Mouse (Mus musculus): ENCODE results near the gene Sebox. TPM values are rescaled to one million over a fixed set of nuclear protein-coding genes. Genes with fewer than 3 reads are reported as not detected.

The Sebox gene
- polyA plus RNA-seq, 1 experiment from 2014 or later, result not detected

DNA sequence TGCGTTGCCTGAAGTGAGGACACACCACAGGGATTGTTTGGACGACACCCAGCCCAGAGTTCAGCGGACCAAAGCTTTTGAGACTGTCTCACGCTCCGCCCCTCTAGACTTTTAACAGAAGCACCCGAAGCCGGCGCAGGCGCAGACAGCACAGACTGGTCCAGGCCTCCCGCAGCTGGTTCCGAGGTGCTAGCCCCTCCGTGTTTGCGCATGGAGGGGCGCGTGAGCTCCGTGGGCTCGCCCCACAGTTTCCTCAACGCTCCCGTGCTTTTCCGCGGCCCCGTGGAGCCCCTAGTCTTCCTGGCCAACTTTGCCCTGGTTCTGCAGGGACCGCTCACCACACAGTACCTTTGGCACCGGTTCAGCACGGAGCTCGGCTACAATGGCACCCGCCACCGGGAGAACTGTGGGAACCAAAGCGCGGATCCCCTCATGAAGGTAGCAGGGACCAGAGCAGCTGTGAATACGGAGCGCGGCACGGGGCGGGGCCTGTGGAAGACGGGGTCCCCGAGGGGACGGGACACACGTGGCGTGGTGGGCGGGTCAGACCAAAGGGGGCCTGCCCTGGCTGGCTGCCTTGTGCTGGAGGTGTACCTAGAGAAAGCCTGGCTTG is 37.6 kb upstream of the Sebox start, which contains the start of gene Slc46a1:
Slc46a1 (plus strand) TSS at position 130 of the 613 bp plus-strand sequence.
- Histone ChIP-seq H3K4me1 (ENCODE audit: control insufficient read depth, insufficient read depth, low read length) (peaks cover 10% of the 10 kb centered on the region), H3K27me3 (ENCODE audit: control insufficient read depth, insufficient read depth, low read length) (no peaks in the 10 kb centered on the region), H3K9ac (ENCODE audit: low read length) (peak within 1 kb of the TSS; percentile 88), H3K4me2 (ENCODE audit: low read depth, low read length) (peak within 1 kb of the TSS; percentile 97), H3K9me3 (replicated peaks; ENCODE audit: control insufficient read depth, low read length) (no peaks in the 10 kb centered on the region), H3K27ac (ENCODE audit: low read length) (peak within 1 kb of the TSS; percentile 93), H3K36me3 (ENCODE audit: control insufficient read depth, insufficient read depth) (no peaks in the 10 kb centered on the region), H3K4me3 (ENCODE audit: low read length) (peak within 1 kb of the TSS; percentile 84)
- ATAC-seq (replicated peaks; ENCODE audit: extremely low read depth, insufficient read depth, low FRiP score), result peak; percentile 95
- under 1% methylated on average over 41 of the region's 41 CpGs for WGBS

DNA sequence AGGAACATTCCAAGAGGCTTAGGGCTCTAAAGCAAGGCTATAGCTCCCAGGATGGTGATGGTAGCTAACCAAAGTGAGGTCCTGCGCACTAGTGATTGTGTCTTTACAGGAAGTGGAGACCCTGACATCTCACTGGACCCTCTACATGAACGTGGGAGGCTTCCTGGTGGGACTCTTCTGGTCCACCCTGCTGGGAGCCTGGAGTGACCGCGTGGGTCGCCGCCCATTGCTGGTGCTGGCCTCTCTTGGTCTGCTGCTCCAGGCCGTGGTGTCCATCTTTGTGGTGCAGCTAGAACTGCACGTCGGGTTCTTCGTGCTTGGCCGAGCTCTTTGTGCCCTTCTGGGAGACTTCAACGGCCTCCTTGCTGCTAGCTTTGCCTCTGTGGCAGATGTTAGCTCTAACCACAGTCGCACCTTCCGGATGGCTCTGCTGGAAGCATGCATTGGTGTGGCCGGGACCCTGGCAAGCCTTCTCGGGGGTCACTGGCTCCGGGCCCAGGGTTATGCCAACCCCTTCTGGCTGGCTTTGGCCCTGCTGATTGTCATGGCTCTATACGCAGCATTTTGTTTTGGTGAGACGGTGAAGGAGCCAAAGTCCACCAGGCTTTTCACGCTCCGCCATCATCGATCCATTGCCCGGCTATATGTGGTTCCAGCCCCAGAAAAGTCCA is 36.9 kb upstream of the Sebox start:
- no peaks in the 10 kb centered on the region for H3K27me3 ChIP-seq (ENCODE audit: control insufficient read depth, insufficient read depth, low read length)
- no peaks in the 10 kb centered on the region for H3K9me3 ChIP-seq (replicated peaks; ENCODE audit: control insufficient read depth, low read length)
- 73% methylated on average over 23 of the region's 23 CpGs for WGBS
- peak overlapping the region; percentile 93 for H3K27ac ChIP-seq (ENCODE audit: low read length)
- no peaks in the 10 kb centered on the region for H3K36me3 ChIP-seq (ENCODE audit: control insufficient read depth, insufficient read depth)
- H3K4me2 ChIP-seq (ENCODE audit: low read depth, low read length), result peak overlapping the region; percentile 97
- H3K4me1 ChIP-seq (ENCODE audit: control insufficient read depth, insufficient read depth, low read length), result peaks cover 10% of the 10 kb centered on the region
- H3K4me3 ChIP-seq (ENCODE audit: low read length), result peak overlapping the region; percentile 84
- no peak for ATAC-seq (replicated peaks; ENCODE audit: extremely low read depth, insufficient read depth, low FRiP score)
- peak overlapping the region; percentile 88 for H3K9ac ChIP-seq (ENCODE audit: low read length)

DNA sequence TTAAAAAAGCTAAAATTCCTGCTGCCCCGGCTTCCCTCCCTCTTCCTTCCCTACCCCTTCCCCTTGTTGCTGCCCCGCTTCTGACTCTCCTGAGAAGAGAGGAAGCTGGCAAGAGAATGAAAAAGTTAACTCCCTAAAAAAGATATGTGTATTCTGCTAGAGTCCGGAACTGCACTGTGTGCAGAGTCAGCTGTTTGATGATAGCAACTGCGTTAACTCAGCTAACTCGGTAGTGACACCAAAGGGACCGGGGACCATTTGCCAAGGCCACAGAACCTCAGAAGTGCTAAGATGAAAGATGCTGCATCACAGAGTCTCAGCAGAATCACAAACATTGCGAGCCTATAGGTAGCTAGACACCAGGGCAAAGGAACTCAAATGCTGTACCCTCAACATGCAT is 35.7 kb upstream of the Sebox start:
- H3K4me3 ChIP-seq (ENCODE audit: low read length), result no peak overlapping the region
- H3K4me1 ChIP-seq (ENCODE audit: control insufficient read depth, insufficient read depth, low read length), result peaks cover 10% of the 10 kb centered on the region
- H3K4me2 ChIP-seq (ENCODE audit: low read depth, low read length), result no peak overlapping the region
- no peak overlapping the region for H3K9ac ChIP-seq (ENCODE audit: low read length)
- H3K9me3 ChIP-seq (replicated peaks; ENCODE audit: control insufficient read depth, low read length), result no peaks in the 10 kb centered on the region
- ATAC-seq (replicated peaks; ENCODE audit: extremely low read depth, insufficient read depth, low FRiP score), result no peak
- WGBS, result 67% methylated on average over 7 of the region's 7 CpGs
- no peak overlapping the region for H3K27ac ChIP-seq (ENCODE audit: low read length)
- H3K36me3 ChIP-seq (ENCODE audit: control insufficient read depth, insufficient read depth), result no peaks in the 10 kb centered on the region
- H3K27me3 ChIP-seq (ENCODE audit: control insufficient read depth, insufficient read depth, low read length), result no peaks in the 10 kb centered on the region

DNA sequence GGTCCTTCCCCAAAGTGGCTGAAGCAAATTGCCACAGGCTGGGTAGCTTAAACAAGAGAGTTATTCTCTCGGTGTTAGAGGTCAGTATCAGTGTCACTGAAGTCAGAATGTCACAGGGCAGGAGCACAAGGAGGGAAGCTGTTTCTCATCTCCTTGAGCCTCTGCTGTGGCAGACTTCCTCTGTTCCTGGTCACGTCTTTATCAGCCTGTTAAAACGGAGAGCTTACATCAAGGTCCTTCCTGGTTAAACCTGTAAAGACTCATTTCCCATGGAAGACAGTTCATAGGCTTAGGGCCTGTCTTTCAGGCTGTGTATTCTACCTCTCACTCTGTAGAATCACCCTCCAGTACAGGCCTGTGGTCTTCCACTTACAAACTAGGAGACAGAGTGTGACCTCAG is 35.3 kb upstream of the Sebox start:
- Histone ChIP-seq H3K27me3 (ENCODE audit: control insufficient read depth, insufficient read depth, low read length) (no peaks in the 10 kb centered on the region), H3K9me3 (replicated peaks; ENCODE audit: control insufficient read depth, low read length) (no peaks in the 10 kb centered on the region), H3K4me1 (ENCODE audit: control insufficient read depth, insufficient read depth, low read length) (peaks cover 10% of the 10 kb centered on the region), H3K4me3 (ENCODE audit: low read length) (no peak overlapping the region), H3K9ac (ENCODE audit: low read length) (no peak overlapping the region), H3K36me3 (ENCODE audit: control insufficient read depth, insufficient read depth) (no peaks in the 10 kb centered on the region), H3K4me2 (ENCODE audit: low read depth, low read length) (no peak overlapping the region), H3K27ac (ENCODE audit: low read length) (no peak overlapping the region)
- ATAC-seq (replicated peaks; ENCODE audit: extremely low read depth, insufficient read depth, low FRiP score), result no peak
- 45% methylated on average over 3 of the region's 3 CpGs for WGBS

DNA sequence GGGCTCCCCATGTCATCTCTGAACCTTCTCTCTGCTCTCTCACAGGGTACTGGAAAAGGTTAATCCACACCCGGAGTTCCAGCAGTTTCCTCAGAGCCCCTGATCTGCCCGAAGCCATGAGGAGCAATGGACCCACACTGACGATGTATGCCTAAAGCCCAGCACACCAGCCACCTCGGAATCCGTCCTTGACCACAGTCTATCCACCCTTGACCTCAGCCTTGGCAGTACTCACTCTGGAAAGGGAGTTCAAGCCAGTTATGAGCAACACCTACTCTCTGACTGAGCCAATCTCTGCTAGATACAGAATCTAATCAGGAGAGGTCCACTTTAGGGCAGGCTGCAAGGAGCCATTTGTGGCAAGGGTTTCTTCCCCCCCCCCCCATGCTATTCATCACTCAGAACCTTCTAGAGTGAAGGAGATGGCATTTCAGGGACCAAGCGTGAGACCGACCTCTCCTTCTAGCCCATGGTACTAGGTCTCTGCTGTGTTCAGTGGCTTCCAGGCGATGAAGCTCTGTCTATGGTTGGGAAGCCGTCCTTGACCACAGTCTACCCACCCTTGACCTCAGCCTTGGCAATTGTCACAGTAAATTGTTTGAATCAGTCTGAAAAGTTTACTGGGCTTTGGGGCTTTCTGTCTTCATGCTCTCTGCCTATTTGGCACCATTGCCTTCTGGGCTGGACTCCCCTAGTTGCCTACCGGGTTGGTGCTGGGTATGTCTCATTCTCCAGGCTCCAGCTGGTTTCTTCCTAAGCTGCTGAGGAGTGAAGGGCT is 31.7 kb upstream of the Sebox start:
- H3K27me3 ChIP-seq (ENCODE audit: control insufficient read depth, insufficient read depth, low read length), result no peaks in the 10 kb centered on the region
- H3K9ac ChIP-seq (ENCODE audit: low read length), result no peak overlapping the region
- no peaks in the 10 kb centered on the region; the same call in 1 of the 2 replicates for H3K4me1 ChIP-seq (ENCODE audit: control insufficient read depth, insufficient read depth, low read length)
- H3K36me3 ChIP-seq (ENCODE audit: control insufficient read depth, insufficient read depth), result no peaks in the 10 kb centered on the region
- ATAC-seq (replicated peaks; ENCODE audit: extremely low read depth, insufficient read depth, low FRiP score), result no peak
- H3K4me2 ChIP-seq (ENCODE audit: low read depth, low read length), result no peak overlapping the region
- 81% methylated on average over 10 of the region's 10 CpGs for WGBS
- no peaks in the 10 kb centered on the region for H3K9me3 ChIP-seq (replicated peaks; ENCODE audit: control insufficient read depth, low read length)
- no peak overlapping the region for H3K27ac ChIP-seq (ENCODE audit: low read length)
- H3K4me3 ChIP-seq (ENCODE audit: low read length), result no peak overlapping the region

DNA sequence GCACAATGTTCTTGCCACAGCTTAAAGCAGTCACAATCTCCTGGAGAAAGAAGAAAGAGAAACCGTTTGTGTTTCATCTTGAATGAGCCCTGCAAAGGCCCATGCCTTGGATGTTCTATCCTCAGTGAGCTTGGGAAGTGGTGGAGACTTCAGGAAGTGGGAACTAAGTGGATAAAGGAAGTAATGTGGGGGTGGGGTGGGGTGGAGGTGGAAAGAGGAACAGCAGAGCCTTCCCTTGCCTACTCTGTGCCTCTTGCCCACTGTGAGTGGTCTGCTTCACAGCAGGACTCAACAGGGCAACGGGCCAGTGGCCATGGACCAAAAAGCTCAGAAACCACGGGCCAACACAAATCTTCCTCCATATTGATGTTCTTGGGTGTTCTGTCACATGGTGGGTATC is 28.0 kb upstream of the Sebox start:
- Histone ChIP-seq H3K4me2 (ENCODE audit: low read depth, low read length) (no peak overlapping the region), H3K9me3 (replicated peaks; ENCODE audit: control insufficient read depth, low read length) (no peaks in the 10 kb centered on the region), H3K27ac (ENCODE audit: low read length) (no peak overlapping the region), H3K36me3 (ENCODE audit: control insufficient read depth, insufficient read depth) (no peaks in the 10 kb centered on the region), H3K9ac (ENCODE audit: low read length) (no peak overlapping the region), H3K4me1 (ENCODE audit: control insufficient read depth, insufficient read depth, low read length) (no peaks in the 10 kb centered on the region), H3K4me3 (ENCODE audit: low read length) (no peak overlapping the region), H3K27me3 (ENCODE audit: control insufficient read depth, insufficient read depth, low read length) (no peaks in the 10 kb centered on the region)
- WGBS, result 80% methylated on average over 3 of the region's 3 CpGs
- no peak for ATAC-seq (replicated peaks; ENCODE audit: extremely low read depth, insufficient read depth, low FRiP score)

DNA sequence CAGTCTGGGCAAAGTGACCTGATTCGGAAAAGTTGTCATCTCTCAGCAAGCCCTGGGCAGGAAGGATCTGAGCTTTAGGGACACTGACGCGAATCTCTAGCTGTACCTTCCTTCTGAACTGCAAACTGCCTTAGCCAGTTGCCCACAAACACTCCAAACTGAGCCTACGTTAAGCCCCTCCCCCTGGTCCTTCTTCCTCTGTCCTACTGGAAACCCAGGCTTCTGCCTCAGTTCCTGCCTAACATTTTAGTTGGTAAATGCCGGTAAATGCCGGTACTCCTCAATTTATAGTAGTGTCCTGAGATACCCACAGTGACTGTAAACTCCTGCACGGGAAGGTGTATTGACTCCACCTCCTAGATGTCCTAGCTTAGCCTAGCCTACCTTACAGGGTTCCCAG is 19.6 kb upstream of the Sebox start:
- no peaks in the 10 kb centered on the region for H3K9me3 ChIP-seq (replicated peaks; ENCODE audit: control insufficient read depth, low read length)
- no peak overlapping the region for H3K9ac ChIP-seq (ENCODE audit: low read length)
- no peaks in the 10 kb centered on the region for H3K4me1 ChIP-seq (ENCODE audit: control insufficient read depth, insufficient read depth, low read length)
- H3K27me3 ChIP-seq (ENCODE audit: control insufficient read depth, insufficient read depth, low read length), result peaks cover 45% of the 10 kb centered on the region
- WGBS, result 43% methylated on average over 7 of the region's 7 CpGs
- H3K4me3 ChIP-seq (ENCODE audit: low read length), result no peak overlapping the region
- no peak overlapping the region for H3K27ac ChIP-seq (ENCODE audit: low read length)
- no peaks in the 10 kb centered on the region for H3K36me3 ChIP-seq (ENCODE audit: control insufficient read depth, insufficient read depth)
- H3K4me2 ChIP-seq (ENCODE audit: low read depth, low read length), result no peak overlapping the region
- no peak for ATAC-seq (replicated peaks; ENCODE audit: extremely low read depth, insufficient read depth, low FRiP score)

DNA sequence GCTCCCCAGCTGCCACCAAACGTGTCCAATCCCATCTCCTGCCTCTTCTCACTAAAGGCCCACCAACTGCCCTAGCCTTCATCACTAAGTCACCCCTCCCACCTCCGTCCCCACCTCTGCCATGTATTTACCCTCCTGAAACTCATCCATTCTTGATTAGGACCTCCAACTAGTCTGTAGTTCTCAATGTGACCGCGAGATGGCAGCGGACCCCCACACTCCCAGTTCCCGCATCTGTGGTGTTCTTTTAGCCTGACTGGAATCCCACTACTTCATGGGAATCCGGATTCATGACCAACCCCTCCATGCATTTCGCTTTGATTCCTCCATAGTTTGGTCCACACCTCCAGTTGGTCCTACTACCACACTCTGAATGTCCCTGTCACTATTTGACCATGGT is 15.1 kb upstream of the Sebox start:
- Histone ChIP-seq H3K4me3 (ENCODE audit: low read length) (no peak overlapping the region), H3K27me3 (ENCODE audit: control insufficient read depth, insufficient read depth, low read length) (peaks cover 74% of the 10 kb centered on the region), H3K36me3 (ENCODE audit: control insufficient read depth, insufficient read depth) (no peaks in the 10 kb centered on the region), H3K4me1 (ENCODE audit: control insufficient read depth, insufficient read depth, low read length) (peaks cover 3% of the 10 kb centered on the region), H3K9ac (ENCODE audit: low read length) (no peak overlapping the region), H3K27ac (ENCODE audit: low read length) (no peak overlapping the region), H3K9me3 (replicated peaks; ENCODE audit: control insufficient read depth, low read length) (no peaks in the 10 kb centered on the region), H3K4me2 (ENCODE audit: low read depth, low read length) (no peak overlapping the region)
- ATAC-seq (replicated peaks; ENCODE audit: extremely low read depth, insufficient read depth, low FRiP score), result no peak
- 3% methylated on average over 8 of the region's 8 CpGs for WGBS

DNA sequence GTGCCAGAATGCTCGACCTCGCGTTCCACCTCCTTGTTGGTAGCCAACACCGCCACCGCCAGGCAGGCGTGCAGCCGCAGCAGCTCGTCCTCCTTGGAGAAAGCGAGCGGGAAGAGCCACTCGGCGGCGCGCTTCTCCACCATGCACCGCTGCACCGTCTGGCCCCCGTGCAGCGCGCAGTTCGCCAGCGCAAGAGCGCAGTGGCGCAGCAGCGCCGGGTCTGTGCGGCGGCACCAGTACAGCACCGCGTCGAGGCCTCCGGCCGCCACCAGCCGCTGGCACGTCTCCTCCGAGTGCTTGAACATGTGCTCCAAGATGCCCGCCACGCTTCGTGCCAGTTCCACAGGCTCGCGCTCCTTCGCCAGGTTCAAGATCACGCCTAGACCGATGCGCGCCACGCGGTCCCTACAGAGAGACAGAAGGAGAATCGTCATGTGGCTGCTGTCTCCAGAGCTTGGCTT is 12.4 kb upstream of the Sebox start:
- Histone ChIP-seq H3K4me2 (ENCODE audit: low read depth, low read length) (peak overlapping the region; percentile 48), H3K9me3 (replicated peaks; ENCODE audit: control insufficient read depth, low read length) (no peaks in the 10 kb centered on the region), H3K27me3 (ENCODE audit: control insufficient read depth, insufficient read depth, low read length) (peaks cover 74% of the 10 kb centered on the region), H3K4me3 (ENCODE audit: low read length) (peak overlapping the region; percentile 26), H3K9ac (ENCODE audit: low read length) (no peak overlapping the region), H3K27ac (ENCODE audit: low read length) (no peak overlapping the region), H3K36me3 (ENCODE audit: control insufficient read depth, insufficient read depth) (no peaks in the 10 kb centered on the region), H3K4me1 (ENCODE audit: control insufficient read depth, insufficient read depth, low read length) (peaks cover 3% of the 10 kb centered on the region)
- 13% methylated on average over 48 of the region's 48 CpGs for WGBS
- ATAC-seq (replicated peaks; ENCODE audit: extremely low read depth, insufficient read depth, low FRiP score), result no peak; the same call in 1 of the 2 replicates
